Mouse (Mus musculus): ENCODE results near the gene Apobec3.

- TF ChIP-seq CTCF (IDR thresholded peaks at IDR 0.05; ENCODE audit: control insufficient read depth, insufficient read depth, low read length) (no peak), POLR2A (IDR thresholded peaks at IDR 0.05; ENCODE audit: borderline replicate concordance, control insufficient read depth, low read depth, low read length) (no peak)
Observed at GRCm38 (mm10) chr15:79918485-79918884, 27.0 kb downstream of the Apobec3 start.

All from bone marrow, adult 2 months (tissue).